Mouse (Mus musculus): ENCODE data around the gene Rsph14.
A peak's percentile ranks its signal among the peaks of the same experiment; 100 is the strongest.
"Not testable (repeated sequence)": the region's sequence is repeated elsewhere in the genome, so short reads cannot be mapped to it uniquely, and the experiment has no call there.

Rsph14 gene

GRCm38 (mm10) chr10:75052902-75053301 is 20.5 kb upstream of the Rsph14 start:
- no peak for DNase-seq

- no peak for DNase-seq
Measured at GRCm38 (mm10) chr10:75051364-75052074, 19.1 kb upstream of the Rsph14 start.

GRCm38 (mm10) chr10:75048711-75049110 is 16.3 kb upstream of the Rsph14 start:
- DNase-seq = no peak

GRCm38 (mm10) chr10:75045831-75046230 is 13.4 kb upstream of the Rsph14 start:
- DNase-seq = no peak

- no peak for DNase-seq
Measured at GRCm38 (mm10) chr10:75044459-75044858, 12.1 kb upstream of the Rsph14 start.

GRCm38 (mm10) chr10:75042060-75042459 is 9.7 kb upstream of the Rsph14 start:
- not testable (repeated sequence) for DNase-seq

- peak; percentile 99 for DNase-seq
Measured at GRCm38 (mm10) chr10:75036883-75037379, 4.5 kb upstream of the Rsph14 start, which contains the start of gene Rab36. TSS of gene Rab36 (plus strand) at chr10:75037058.

GRCm38 (mm10) chr10:75031345-75032114 is 856 bp downstream of the Rsph14 start:
- DNase-seq = no peak

GRCm38 (mm10) chr10:75030234-75030633 is 2.2 kb downstream of the Rsph14 start:
- no peak for DNase-seq

- no peak for DNase-seq
Measured at GRCm38 (mm10) chr10:75029677-75030076, 2.7 kb downstream of the Rsph14 start.

- no peak for DNase-seq
Measured at GRCm38 (mm10) chr10:75028743-75029142, 3.6 kb downstream of the Rsph14 start.

GRCm38 (mm10) chr10:75026491-75026890 is 5.9 kb downstream of the Rsph14 start:
- DNase-seq = no peak

GRCm38 (mm10) chr10:75021138-75021537 is 11.2 kb downstream of the Rsph14 start:
- DNase-seq = peak; percentile 80

- DNase-seq = no peak
Measured at GRCm38 (mm10) chr10:75020271-75020670, 12.1 kb downstream of the Rsph14 start.

- DNase-seq = no peak
Measured at GRCm38 (mm10) chr10:75016481-75016880, 15.9 kb downstream of the Rsph14 start.

GRCm38 (mm10) chr10:75015465-75015864 is 16.9 kb downstream of the Rsph14 start:
- DNase-seq = no peak

GRCm38 (mm10) chr10:75010704-75011103 is 21.7 kb downstream of the Rsph14 start:
- DNase-seq = no peak

GRCm38 (mm10) chr10:75006889-75007662 is 25.3 kb downstream of the Rsph14 start:
- DNase-seq = no peak

- DNase-seq = no peak
Measured at GRCm38 (mm10) chr10:75004067-75004466, 28.3 kb downstream of the Rsph14 start.

- no peak for DNase-seq
Measured at GRCm38 (mm10) chr10:75001391-75001790, 31.0 kb downstream of the Rsph14 start.

- peak; percentile 78 for DNase-seq
Measured at GRCm38 (mm10) chr10:74995377-74995776, 37.0 kb downstream of the Rsph14 start.

GRCm38 (mm10) chr10:74994863-74995262 is 37.5 kb downstream of the Rsph14 start:
- peak; percentile 70 for DNase-seq

Measured in retina, postnatal 1 day (tissue).